Mouse (Mus musculus) olfactory bulb, adult 2 months (tissue): ENCODE results near the gene Fgf4.

Experiments
- CTCF ChIP-seq: fragments of 200-500 bp; IDR thresholded peaks from 2 replicates; pipeline ENCODE4 v1.5.1; 2012; ENCODE audit warnings: low read depth, mild to moderate bottlenecking, low read length, moderate library complexity; ENCODE audit not compliant: insufficient read depth
- POLR2A ChIP-seq: fragments of 200-500 bp; IDR thresholded peaks from 2 replicates; pipeline ENCODE4 v1.6.1; 2012; ENCODE audit warnings: mild to moderate bottlenecking, low read depth, low read length, moderate library complexity; ENCODE audit not compliant: insufficient read depth

- no peak for TF ChIP-seq CTCF
- no peak for TF ChIP-seq POLR2A
Observed at GRCm38 (mm10) chr7:144883106-144883505, 35.9 kb downstream of the Fgf4 start.
